Mouse (Mus musculus): ENCODE measurements around the gene Mab21l1.

DNA sequence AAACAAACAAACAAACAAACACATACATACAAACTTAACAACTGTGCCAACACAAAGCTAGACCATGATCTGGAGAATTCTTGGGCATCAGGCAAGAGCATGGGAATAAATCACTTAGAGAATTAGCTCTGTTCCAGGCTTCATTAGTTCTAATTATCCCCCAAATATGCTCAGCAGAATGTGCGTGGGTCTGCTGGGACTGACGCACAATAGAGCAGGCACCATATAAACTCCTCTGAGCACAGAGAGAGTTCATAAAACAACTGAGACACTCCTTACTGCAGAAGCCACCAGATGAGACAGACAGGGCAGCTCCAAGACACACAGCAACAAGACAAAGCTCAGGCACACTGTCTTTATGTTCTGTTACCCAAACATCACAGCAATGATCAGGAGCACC, 13.0 kb upstream of the Mab21l1 start:
- TF ChIP-seq POLR2A (IDR thresholded peaks at IDR 0.05; ENCODE audit: low read depth, low read length) (no peak), CTCF (IDR thresholded peaks at IDR 0.05; ENCODE audit: extremely low read depth, insufficient read length, insufficient replicate concordance, low read depth, low read length) (no peak)

All from small intestine, adult 2 months (tissue).